Mouse (Mus musculus): ENCODE results near the gene Lsm6.

Lsm6 gene

DNA sequence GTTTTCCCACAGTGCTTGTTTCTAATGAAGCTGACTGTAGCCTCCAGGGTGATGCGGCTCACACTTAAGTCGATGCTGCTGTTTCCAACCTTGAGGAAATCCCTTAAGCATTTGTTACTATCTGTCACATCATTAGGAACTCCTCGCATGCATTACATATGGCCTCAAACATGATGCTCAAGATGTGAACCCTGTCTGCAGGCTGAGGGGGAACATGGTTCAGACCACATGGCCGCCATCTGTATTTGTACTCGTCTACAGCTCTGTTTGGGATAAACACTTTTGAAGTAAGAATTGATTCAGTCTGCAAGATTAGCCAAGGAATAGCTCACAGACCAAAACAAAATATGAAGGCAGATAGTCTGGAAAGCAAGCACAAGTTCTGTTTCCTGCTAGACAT lies 14.9 kb downstream of the Lsm6 start:
- no peak for DNase-seq (ENCODE audit: low read depth)

DNA sequence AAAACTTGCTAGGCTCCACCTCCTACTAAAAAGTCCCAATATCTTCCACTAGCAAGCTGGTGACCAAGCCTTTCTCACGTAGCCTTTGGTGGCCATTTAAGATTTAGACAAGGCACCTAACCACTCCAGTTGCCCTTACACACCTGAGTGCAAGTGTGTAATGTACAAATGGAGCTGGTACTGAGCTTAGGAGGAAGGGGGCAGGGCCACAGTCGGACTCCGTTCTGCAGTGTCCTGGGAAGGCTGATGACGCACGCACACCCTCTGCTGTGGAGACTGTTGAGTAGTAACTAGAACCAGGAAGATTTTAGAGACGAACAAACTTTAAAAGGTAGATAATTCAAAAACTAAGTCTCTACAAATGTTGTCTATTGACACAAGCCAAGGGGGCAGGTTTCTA lies 19.7 kb downstream of the Lsm6 start:
- no peak for DNase-seq (ENCODE audit: low read depth)

DNA sequence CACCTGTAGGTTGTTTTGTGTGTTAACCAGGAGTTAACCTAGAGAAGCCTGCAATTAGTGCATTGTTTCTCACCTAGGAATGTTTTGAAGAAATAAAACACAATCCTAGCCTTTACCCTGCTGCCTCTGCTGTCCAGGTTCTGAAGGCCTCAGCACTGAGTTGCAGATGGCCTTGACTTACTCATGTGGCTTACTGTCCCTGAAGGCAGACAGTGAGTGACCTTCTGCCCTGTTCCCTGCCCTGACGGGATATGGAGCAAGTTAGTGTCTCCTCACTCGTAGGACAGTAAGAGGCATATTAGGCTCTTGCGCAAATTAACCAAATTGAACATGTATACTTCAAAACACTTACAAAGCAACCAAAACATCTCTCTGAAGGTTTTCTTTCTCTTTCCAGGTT lies 22.3 kb downstream of the Lsm6 start:
- DNase-seq (ENCODE audit: low read depth) = no peak

DNA sequence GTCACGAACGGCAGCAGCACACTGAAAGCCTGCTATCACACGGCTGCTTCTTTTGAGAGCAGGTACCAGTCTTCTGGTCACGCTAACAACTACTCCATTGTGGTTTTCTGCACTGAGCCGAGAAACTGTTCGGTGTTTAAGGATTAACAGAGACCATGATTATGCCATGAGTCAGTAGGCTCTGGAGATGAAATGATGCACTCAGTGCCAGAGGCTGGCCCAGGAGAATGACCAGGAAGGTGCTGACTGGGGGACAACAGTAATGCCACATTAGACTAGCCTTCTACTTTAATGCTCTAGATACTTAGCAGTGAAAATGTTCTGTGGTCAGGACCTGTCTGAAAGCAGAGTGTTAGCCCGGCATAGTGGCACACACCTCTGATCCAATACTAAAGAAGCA lies 23.0 kb downstream of the Lsm6 start:
- no peak for DNase-seq (ENCODE audit: low read depth)

DNA sequence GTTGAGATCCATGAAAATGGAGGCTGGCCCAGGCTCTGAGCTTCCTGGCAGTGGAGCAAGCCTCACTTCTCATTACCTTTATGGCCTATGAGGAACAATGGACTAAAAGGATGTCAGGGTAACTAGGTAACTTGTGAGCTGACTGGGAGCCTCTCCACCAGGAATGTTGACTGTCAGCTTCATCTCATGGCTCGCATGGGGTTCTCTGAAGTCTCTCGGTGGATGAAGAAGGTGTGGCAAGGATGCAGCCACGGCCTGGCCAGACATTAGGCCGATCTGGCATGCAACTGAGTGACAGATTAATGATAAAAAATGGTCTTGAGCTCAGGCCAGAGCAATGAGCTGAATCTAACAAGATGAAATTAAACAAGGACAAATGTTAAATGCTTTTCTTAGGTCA lies 27.7 kb downstream of the Lsm6 start:
- DNase-seq (ENCODE audit: low read depth) = no peak

DNA sequence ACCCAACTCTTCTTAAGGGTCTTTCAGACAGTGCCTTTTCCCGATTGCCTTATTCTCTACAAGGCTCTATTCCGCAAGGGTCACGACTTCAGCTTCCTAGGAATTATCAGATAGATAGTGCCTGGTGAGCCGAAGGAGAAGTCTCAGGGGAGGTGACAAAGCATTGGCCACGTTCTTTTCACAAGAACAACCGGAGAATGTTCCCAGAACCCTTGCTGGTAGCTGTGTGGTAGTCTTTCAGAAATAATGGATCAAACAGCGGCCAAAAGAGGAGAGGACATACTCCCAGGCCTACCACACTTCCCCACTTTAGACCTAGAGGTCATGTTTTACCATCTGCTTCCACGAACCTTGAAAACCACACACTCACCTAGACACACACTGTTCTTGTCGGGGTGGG lies 44.1 kb downstream of the Lsm6 start:
- DNase-seq (ENCODE audit: low read depth) = no peak

DNA sequence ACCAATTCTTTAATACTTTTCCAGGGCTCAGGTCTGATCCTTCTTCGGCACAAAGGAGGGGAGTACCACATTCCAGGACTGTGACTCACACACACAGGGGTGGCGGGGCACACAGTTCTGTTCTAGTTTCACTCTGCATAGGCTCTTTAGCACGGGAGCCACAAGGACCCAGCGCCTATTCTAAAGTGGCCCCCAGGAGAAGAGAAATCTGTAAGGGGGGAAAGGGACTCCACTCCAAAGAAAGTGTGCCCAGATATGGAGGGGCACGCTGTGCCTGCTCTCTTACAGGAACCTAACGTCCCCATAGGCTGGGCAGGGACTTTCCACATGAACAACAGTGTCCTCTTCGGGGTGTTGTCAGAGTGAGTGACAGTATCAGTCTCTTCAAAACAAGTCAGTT lies 49.7 kb downstream of the Lsm6 start:
- no peak for DNase-seq (ENCODE audit: low read depth)

DNA sequence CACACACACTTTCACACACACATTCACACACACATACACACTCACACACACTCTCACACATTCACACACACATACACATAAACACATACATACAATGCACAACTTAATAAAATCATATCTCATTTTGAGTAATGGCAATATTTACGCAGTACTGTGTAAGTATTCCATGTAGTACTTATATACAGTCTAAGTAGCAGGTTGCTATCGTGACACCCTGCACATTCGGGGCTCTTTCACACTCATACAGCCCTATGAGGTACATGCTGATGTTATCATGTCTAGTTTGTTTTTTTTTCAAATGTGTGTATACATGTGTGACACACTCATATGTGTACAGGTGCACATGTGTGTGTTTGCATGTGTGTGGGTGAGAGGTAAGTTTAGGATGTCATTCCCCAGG lies 50.4 kb downstream of the Lsm6 start:
- no peak for DNase-seq (ENCODE audit: low read depth)

DNA sequence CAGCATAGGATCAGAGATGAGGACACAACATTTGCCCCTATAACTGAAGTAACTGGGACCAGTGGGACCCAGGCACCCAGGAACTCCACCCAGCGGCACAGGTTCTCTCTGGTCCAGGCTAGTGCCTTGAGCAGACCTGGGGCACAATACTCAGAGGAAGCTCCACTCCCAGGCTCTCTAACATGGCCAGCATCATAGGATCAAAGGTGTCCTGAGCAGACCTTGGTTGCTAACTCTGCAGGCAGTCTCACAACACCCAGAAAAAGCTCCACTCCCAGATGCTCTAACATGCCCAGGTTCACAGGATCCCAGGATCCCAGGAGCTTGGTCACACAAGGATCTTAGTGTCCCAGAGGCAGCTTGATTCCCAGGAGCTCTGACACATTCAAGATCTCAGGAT lies 55.4 kb downstream of the Lsm6 start:
- no peak for DNase-seq (ENCODE audit: low read depth)

DNA sequence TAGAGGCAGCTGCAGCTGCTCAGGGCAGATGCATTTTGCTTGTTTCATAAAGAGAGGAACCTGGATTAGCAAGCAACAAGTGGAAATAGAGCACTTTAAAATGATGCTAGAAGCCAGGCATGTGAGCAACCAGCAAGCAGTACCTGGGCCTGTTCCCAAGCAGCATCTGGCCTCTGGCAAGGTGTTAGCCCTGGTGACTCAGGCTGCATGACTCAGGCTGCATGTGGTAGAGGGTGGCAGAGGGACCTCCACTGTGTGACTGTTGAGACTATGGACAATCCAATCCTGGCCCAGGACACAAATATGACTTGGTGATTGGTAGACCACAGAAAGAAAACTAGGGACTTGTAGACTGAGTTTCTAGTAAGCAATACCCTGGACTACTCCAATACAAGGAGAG lies 56.0 kb downstream of the Lsm6 start:
- DNase-seq (ENCODE audit: low read depth) = no peak

DNA sequence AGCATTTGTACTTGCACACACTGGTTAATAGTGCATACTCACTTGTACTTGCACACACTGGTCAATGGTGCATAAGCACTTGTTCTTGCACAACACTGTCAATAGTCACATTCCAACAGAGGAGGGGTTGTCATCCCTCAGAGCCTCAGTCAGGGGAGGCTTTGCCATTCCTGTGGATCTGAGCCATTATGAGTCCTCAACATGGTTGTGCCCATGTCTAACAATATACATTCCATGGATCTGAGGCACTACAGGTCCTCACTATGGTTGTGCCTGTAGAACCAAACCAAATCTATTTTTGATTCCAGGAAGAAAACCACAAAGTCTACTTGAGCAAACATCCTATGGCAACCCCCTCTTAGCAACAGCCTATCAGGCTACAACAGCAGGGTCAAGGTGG lies 61.8 kb downstream of the Lsm6 start:
- no peak for DNase-seq (ENCODE audit: low read depth)

DNA sequence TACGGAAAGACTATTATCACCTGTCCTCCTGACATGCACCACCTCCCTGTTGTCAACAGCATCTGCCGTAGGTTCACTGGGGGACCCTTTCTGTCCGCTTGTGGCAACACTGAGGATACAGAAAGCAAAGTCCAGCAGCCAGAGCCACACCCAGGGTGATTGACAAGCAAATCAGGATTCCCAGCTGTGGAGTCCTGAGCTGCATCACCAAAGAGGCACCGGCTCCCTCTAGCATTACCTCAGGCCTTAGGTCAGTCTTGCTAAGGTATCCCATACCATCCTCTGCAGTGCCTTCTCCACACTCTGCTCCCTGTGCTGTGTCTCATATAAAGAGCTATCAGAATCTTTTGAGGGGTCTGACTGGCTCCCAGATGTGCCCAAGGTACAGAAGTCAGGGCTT lies 66.0 kb downstream of the Lsm6 start:
- no peak for DNase-seq (ENCODE audit: low read depth)

Data from 416B (cell line).